Mouse (Mus musculus): ENCODE measurements at regions not wholly inside any gene's neighbourhood (a gene's known extent, or its start where the extent isn't known, plus 50 kb on each side); places are given as distances from the start of the nearest gene placed in this dataset.

DNA sequence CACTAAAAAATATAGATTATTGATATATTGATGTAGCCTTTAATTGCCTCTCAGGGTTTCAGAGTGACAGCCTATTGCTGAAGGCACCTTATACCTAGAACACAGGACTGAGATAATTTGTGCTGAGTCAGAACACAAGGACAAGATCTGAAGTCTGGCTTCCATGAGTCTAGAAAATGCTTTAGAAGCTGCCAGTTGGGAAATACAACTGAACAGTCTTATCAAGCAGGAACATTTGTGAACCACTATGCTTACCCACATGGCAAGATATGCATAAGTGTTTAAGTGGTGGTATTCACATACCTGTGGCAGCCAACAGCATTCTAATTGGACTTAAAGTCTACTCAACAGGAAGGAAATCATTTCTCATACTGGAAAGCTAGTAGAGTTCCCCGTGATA, 202.1 kb upstream of the Tpm3-rs7 start:
- no peak overlapping the region for H3K4me2 ChIP-seq (replicated peaks)
- 94% methylated on average over 1 of the region's 1 CpGs for WGBS
- H3K9ac ChIP-seq (replicated peaks) = no peak overlapping the region
- H3K36me3 ChIP-seq = no peaks in the 10 kb centered on the region
- ATAC-seq (replicated peaks) = no peak
- no peak overlapping the region for H3K27ac ChIP-seq (replicated peaks)
- H3K27me3 ChIP-seq = no peaks in the 10 kb centered on the region
- no peaks in the 10 kb centered on the region for H3K9me3 ChIP-seq
- no peaks in the 10 kb centered on the region for H3K4me1 ChIP-seq
- H3K4me3 ChIP-seq = no peak overlapping the region

DNA sequence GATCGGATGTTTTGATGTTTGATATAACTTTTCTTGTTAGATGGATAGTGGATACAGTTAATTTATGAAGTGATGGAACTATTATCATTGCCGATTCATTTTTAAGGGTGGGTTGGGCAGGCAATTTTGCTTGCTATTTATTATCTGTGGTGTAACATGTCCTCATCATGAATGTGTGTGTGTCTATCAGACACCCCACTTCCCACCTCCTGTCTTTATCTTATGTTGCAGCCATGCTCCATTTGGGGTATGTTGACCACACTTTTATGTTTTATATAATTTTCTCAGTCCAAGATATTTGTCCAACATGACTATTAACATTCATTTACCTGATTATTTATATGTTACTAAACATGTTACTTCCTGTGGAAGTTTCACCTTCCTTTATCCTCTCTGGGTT, 175.6 kb upstream of the Tpm3-rs7 start:
- no peaks in the 10 kb centered on the region for H3K4me1 ChIP-seq
- WGBS = 96% methylated on average over 2 of the region's 2 CpGs
- no peak overlapping the region for H3K27ac ChIP-seq (replicated peaks)
- no peaks in the 10 kb centered on the region for H3K9me3 ChIP-seq
- H3K36me3 ChIP-seq = no peaks in the 10 kb centered on the region
- no peak overlapping the region for H3K9ac ChIP-seq (replicated peaks)
- no peaks in the 10 kb centered on the region for H3K27me3 ChIP-seq
- no peak overlapping the region for H3K4me3 ChIP-seq
- H3K4me2 ChIP-seq (replicated peaks) = no peak overlapping the region
- no peak for ATAC-seq (replicated peaks)

DNA sequence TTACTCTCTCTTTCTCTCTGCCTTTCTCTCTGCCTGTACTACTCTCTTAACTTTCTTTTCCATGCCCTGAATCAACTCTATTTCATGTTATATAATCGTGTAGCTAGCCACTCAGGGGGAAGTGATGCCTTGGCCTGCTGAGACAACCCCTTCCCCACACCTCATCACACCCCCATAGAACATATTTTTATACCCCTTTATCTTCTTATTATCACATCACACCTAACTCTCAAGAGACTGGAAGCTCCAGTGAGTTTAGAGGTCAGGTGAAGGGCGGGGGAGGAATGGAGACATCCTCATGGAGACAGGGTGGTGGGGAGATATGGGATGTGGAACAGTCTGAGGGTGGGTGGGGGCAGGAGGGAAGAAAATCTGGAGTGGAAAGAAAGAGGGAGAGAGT, 145.8 kb upstream of the Tpm3-rs7 start:
- Histone ChIP-seq H3K27me3 (no peaks in the 10 kb centered on the region), H3K4me2 (replicated peaks) (no peak overlapping the region), H3K27ac (replicated peaks) (no peak overlapping the region), H3K36me3 (no peaks in the 10 kb centered on the region), H3K4me3 (no peak overlapping the region), H3K4me1 (no peaks in the 10 kb centered on the region), H3K9ac (replicated peaks) (no peak overlapping the region), H3K9me3 (no peaks in the 10 kb centered on the region)
- WGBS = 76% methylated on average over 2 of the region's 2 CpGs
- no peak for ATAC-seq (replicated peaks)

DNA sequence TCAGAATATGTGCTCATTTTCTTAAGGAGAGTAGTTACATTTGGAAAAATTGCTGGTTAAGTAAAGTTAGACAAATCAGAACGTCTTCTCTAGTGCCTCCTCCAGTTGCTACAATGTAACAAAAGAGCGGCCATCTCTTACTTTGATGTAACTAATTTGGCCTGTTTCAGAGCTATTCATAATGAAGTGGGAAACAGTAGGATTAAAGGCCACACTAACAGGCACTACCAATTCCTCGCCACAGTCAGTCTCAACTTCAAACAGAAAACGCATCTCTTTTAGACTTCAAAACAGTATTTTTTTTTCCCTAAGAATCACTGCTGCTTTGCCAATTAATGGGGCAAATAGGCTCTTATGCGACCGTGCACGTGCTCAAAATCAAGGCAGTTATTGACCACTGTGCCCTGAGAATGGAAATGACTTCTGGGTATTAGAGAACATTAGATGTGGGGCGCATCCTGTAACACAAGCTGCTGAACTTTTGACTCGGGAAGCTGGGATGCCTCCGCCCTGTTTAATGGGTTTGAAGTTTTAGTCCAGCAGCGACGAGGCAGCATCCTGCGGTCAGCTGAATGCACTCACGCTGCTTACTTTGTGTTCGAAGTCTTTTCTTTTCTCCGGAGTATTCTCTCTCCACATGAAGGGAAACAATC, 131.9 kb upstream of the Tpm3-rs7 start:
- 0 out of 2 replicates have a peak, but pooled peaks cover 7% of the 10 kb centered on the region for H3K4me1 ChIP-seq
- 2% methylated on average over 16 of the region's 16 CpGs for WGBS
- no peak overlapping the region for H3K27ac ChIP-seq (replicated peaks)
- peak overlapping the region; percentile 36 for H3K4me2 ChIP-seq (replicated peaks)
- 0 out of 2 replicates have a peak, but pooled peaks have one; percentile 48 for ATAC-seq (replicated peaks)
- H3K36me3 ChIP-seq = no peaks in the 10 kb centered on the region
- 0 out of 2 replicates have a peak overlapping the region, but pooled peaks have one; percentile 15 for H3K4me3 ChIP-seq
- no peaks in the 10 kb centered on the region for H3K9me3 ChIP-seq
- no peak overlapping the region for H3K9ac ChIP-seq (replicated peaks)
- H3K27me3 ChIP-seq = no peaks in the 10 kb centered on the region

DNA sequence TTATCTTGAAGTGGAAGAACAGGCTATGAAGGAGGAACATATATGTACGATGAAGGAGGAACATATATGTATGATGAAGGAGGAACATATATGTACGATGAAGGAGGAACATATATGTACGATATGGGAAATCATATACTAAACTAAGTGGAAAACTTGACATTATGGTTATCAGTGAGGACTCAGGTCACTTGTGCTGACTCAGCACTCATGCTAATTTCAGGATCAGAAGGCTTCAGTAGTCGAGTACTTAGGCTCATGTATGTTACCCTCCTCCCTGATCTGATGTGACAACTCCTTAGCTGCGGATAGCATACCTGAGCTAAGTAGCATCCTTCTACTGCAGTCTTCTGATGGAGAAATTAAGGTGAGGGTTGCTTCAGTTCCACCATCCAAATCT, 102.4 kb upstream of the Tpm3-rs7 start:
- Histone ChIP-seq H3K4me1 (no peaks in the 10 kb centered on the region), H3K36me3 (no peaks in the 10 kb centered on the region), H3K4me3 (no peak overlapping the region), H3K9me3 (no peaks in the 10 kb centered on the region), H3K27me3 (no peaks in the 10 kb centered on the region), H3K27ac (replicated peaks) (no peak overlapping the region), H3K4me2 (replicated peaks) (no peak overlapping the region), H3K9ac (replicated peaks) (no peak overlapping the region)
- no peak for ATAC-seq (replicated peaks)
- WGBS = 92% methylated on average over 5 of the region's 5 CpGs
